Mouse (Mus musculus): ENCODE measurements around the gene Gm13287.
"Not testable (repeated sequence)": the region's sequence is repeated elsewhere in the genome, so short reads cannot be mapped to it uniquely, and the experiment has no call there.

DNA sequence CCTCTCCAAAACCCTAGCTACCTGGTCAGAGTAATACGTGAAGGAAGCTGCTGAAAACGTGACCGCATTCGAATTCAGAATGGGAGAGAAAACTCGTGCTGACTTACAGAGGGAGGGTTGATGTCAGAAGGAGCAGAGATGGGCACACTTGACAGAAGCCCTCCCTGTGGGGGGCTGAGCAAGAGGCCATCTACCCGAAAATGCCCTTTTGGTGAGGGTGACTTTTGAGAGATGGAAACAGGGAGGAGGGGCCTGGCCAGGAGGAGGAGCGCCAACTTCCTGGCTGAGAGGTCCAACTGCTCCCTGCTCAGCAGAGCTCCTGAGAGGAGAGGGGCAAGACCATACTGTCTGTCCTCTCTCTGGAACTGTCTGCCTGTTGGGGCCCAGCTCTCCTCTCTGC is 21.2 kb upstream of the Gm13287 start, which contains the start of gene Ifnz:
- TF ChIP-seq CTCF (IDR thresholded peaks at IDR 0.05 in 2 of 3, conservative IDR thresholded peaks at IDR 0.05 in 1 of 3; ENCODE audit: control insufficient read depth in 1 of 3, insufficient read depth in 1 of 3, low read depth in 2 of 3, low read length in 3 of 3, poor library complexity in 1 of 3, severe bottlenecking in 1 of 3); USF1 (IDR thresholded peaks at IDR 0.05; ENCODE audit: low read depth, low read length); POLR2AphosphoS5 (IDR thresholded peaks at IDR 0.05; ENCODE audit: borderline replicate concordance, low read depth, low read length); E2F4 (IDR thresholded peaks at IDR 0.05; ENCODE audit: borderline replicate concordance, low read depth, low read length); TCF12 (IDR thresholded peaks at IDR 0.05; ENCODE audit: low read depth, low read length); HCFC1 (IDR thresholded peaks at IDR 0.05; ENCODE audit: low read depth, low read length); POLR2A (IDR thresholded peaks at IDR 0.05; ENCODE audit: control insufficient read depth in 1 of 2, insufficient read depth in 1 of 2, low read depth in 1 of 2, low read length in 2 of 2, poor library complexity in 1 of 2); MAZ (IDR thresholded peaks at IDR 0.05; ENCODE audit: low read depth, low read length); TBP (IDR thresholded peaks at IDR 0.05; ENCODE audit: low read depth, low read length); TAL1 (IDR thresholded peaks at IDR 0.05; ENCODE audit: low read length); MAFK (IDR thresholded peaks at IDR 0.05; ENCODE audit: borderline replicate concordance, low read depth, low read length): not testable (repeated sequence)
